Mouse (Mus musculus) left cerebral cortex, adult 9 months (tissue): Measurements from ENCODE around the gene Defb23.

Experiments used
- DNase-seq, 2 experiments: peaks; one replicate each; pipeline ENCODE4 v3.0.0; 2022; ENCODE audit warnings: low spot score in 2 of 2

The Defb23 gene

DNA sequence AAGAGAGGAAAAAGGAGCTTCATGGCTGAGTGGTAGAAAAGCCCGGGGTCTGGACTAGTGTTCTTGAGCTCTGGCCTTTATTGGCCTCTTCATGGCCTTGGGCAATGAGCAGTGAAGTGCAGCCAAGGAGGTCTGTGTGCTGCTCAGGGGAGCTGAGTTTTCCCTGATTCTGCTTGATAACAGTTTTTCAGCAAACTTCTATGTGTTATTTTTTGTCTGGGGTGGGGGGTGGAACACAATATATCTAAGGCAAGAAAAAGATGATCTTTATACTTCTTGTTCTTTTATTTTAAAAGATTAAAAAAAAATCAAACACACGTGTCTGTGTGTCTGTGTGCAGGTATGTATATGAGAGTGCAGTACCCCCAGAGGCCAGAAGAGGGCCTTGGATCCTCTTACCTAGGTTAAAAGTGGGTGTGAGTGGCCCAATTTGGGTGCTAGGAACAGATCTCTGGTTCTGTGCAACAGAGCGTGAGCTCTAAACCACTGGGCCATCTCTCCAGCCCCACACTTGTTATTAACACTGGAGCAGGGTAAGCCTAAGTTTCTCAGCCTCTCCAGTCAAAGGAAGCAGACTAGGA, at the start of gene Defb23:
TSS of gene Defb23 (minus strand) at position 51 of the 581 bp plus-strand sequence.
- no peak for DNase-seq

DNA sequence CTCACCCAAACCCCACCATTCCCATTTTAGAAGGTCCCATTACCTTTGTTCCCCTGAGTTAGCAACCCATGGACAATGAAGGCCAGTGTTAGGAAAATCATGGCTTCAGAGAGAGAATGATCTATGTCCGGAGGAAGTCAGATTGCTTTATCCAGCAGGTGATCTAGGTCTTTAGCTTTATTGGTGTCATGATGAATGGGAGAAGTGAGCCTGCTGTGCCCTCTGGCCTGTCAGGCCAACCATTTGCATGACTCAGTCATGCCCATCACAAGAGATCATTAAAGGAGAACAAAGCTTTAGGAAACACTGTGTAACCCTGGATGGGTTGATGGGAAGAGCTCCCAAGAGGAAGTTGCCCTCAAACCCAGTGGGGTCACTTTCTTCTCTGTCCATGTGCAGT, 47.2 kb upstream of the Defb23 start, which contains the start of gene Defb26:
TSS of gene Defb26 (minus strand) at position 101 of the 400 bp plus-strand sequence.
- no peak for DNase-seq

DNA sequence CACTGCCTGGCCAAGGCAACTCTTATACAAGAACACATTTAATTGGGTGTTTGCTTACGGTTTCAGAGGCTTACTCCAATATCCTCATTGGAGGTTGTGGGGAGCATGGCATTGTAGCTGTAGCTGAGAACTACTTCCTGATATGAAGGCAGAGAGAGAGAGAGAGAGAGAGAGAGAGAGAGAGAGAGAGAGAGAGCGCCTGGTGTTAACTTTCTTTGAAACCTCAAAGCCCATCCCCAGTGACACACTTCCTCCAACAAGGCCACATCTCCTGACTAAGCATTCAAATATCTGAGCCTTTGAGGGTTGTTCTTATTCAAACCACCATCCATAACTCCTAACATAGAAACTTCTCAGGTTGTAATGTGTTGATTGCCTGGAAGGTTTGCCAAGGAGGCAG, 39.5 kb upstream of the Defb23 start:
- no peak for DNase-seq

DNA sequence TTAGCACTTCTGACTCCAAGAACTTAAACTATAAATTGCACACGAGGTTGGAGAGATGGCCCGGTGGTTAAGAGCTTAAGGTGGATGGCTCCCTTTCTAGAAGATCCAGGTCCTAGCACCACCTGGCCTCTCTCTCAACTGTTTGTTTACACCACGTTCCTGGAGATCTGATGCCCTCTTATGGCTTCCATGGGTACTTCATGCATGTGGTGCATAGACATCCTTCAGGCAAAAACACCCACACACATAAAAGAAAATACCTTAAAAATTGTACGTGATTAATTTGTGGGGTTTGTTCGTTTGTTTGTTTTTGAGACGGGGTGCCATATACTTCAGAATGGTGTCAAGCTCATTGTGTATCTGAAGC, 36.4 kb upstream of the Defb23 start:
- DNase-seq: no peak

DNA sequence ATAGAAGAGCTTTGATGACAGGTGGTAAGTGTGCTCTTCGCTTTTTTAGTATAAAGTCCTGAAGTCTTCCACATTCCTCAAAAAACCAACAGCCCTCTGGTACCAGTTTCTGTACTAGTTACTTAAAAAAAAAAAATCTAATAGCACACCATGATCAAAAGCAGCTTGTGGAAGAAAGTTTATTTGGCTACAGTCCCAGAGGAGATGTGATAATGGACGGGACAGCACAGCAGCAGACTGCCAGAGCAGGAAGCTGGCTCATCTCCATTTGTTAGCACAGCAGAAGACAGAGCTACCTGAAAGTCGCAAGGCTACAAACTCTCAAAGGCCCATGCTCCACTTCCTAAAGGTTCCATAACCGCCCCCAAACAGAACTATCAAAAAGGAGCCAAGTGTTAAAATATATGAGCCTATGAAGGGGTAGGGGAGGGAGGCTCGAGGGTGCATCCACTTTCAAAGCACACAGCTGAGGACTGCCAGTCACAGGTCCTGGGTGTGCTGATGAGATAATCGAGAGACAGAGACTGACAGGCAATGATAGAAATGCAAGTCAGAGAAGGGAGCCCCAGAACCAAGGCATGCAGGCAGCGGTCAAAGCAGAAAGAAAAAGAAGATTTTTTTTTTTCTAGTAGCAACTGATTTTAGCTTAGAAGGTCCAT, 35.9 kb upstream of the Defb23 start:
- no peak for DNase-seq

DNA sequence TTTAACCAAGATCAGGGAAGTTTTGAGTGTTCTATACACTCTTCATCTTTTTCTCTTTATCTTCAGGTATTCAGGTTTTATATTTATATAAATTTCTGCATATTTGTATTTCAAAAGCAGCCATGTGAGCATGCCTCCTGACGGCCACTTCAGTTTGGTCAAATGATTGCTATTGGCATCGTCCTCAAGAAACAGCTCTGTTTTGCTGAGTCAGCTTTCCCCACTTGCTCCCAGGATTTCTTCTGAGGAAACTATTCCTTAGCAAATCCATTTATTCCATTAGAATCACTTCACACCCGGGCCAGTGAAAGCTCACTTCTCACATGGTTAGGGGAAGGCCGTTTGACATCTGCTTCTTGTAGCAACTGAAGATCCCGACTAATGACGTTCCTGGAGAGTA, 33.6 kb upstream of the Defb23 start:
- DNase-seq: no peak

DNA sequence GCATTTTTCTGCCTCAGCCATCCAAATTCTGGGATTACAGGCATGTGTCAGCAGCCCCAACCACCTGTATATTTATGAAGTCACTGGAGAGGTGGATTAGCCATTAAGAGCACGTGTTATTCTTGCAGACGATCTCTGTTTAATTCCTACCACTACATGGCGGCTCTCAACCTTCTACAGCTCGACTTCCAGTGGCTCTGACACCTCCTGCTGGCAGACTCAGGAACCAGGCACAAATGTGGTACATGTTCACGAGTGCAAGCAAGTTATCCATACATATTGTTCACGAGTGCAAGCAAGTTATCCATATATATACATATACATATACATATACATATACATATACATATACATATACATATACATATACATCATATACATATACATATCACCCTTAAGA, 28.7 kb upstream of the Defb23 start:
- DNase-seq: no peak

DNA sequence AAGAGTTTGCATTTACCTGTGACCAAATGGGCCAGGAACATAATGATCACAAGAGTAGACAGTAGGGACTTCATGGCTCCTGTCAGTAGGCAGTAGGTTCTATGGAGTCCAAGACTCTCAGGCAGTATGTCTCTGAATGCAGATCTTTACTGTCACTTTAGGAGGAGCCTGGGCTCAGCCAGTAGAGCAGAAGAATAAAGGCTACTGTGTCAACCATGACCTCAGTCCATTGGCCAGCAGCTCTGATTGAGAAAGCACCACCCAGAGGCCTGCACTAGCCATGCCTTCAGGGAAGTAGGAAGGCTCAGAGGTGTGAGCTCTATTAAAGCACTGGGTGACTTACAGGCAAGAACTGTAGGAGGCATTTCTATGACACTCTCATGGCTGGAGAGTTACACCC, 25.6 kb upstream of the Defb23 start, which contains the start of gene Defb22:
TSS of gene Defb22 (minus strand) at position 101 of the 400 bp plus-strand sequence.
- no peak for DNase-seq

DNA sequence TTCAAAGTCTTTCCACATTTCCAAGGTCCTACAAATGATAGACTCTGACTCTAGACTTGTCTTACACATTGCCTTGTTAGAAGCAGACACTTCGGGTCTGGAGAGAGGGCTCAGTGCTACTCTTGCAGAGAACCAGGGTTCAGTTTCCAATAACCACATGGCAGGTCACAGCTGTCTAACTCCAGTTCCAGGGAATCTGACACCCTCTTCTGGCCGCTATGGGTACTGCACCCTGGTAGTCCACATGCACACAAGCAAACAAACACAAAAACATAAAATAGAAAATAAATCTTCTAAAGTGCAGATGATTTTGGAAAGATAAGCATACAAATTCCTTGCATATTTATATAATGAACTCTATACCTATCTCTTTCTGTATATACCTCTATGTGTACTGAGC, 22.6 kb upstream of the Defb23 start:
- no peak for DNase-seq

DNA sequence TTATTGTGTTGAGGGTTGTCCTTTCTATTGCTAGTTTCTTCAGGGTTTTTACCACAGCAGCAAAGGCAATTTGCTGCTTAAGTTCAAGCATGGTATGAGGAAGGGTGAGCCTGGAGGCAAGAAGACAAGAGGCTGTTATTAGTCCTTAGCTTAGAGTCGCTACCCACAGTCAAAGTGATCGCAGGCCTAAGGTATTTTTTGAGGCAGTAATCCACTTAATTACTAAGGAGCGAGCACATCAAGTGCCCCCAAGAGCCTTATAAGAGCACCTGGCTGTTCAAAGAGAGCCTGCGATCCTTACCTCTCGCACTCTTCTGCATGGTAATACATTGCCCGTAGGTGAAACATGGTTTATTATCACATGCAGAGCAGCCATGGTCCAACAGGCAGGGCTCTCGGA, 17.3 kb upstream of the Defb23 start:
- no peak for DNase-seq

DNA sequence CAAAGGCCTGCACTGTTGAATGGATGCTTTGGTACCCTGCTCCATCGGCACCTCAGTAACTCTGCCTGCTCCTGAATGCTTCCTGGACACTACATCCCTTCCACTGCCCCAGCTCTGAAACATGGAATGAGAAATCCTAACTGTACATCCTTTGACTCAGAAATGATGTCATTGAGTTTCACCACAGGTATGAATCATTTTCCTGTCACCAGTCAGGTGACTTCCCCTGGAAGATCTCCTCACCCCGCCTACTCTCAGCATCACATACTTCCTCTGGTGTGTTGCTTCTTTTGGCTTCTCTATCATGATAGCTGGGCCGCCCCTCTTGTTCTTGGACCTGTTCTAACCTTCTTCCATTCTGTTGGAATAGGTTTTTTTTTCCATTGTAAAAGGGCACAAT, 16.5 kb upstream of the Defb23 start:
- no peak for DNase-seq

DNA sequence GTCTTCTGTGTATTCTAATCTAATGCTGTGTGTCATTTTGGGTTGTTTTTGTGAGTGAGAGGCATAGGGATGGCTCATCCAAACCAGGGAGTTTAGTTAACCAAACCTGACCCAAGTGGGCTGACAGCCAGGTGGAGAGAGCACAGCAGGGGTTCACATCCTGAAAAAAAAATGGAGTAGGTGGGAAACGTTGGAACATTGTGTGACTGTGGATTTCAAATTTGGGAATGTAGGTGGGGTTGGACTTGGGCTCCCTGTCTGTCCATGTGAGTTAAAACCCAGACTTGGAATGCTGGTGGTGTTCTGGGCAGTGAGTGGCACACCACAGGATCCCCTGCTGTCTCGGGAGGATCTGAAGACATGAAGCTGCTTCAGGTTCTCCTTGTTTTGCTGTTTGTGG, 12.3 kb upstream of the Defb23 start, which contains the start of gene Defb20:
TSS of gene Defb20 (plus strand) at position 301 of the 400 bp plus-strand sequence.
- no peak for DNase-seq

DNA sequence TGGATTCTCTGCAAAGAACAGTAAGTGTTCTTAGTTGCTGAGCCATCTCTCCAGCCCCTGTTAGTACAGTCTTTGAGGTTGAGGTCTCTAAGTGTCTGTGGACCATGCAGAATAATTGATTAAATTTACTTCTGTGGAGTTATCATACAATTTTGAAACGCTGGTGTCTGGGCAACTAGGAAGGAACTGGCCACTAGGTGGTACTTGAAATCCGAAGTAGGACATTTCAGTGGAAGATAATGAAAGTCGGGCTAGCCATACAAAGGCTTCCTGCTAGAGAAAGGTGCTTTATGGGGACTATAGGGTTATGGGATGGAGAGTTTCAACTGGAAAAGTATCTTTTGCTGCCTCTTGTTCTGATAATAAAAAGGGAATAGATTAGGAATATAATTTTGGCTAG, 8.0 kb upstream of the Defb23 start:
- DNase-seq: no peak

DNA sequence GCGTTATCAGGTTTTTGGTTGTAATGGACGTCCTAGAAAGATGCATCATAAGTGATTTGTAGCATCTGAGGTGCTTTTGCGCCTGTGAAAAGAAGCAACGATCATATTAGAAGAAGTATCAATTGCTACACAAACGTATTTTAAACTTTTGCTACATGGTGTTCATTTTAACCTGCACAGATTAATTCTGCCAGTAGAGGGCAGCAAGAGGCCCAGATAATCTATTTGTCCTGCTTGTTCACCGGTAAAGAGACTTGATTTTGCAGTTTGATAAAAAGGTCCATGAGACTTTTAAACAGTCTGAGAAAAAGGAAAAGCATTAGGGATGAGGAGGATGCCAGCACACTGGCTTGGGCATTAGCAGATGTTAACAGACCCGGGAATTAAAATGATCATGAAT, 6.6 kb upstream of the Defb23 start:
- peak in 1 of 2 experiments; percentile 70 for DNase-seq

DNA sequence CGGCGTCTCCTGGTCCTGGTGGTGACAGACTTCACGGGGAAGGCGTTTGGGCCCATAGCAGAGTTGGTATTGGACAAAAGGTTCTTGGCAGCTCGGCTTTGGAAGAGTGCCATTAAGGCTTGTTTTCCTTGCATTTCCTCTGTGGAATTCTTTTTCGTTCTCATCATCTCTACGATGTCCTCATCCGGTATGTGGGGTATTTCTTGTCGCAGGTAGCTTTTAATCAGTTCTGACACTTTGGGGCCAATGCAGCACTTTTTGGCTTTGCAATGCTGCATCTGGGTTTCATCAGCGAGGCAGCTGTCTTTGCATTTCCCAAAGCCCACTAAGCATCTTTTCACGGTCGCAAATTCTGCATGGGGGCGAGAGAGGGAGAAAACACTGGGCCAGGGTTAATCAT, 5.2 kb downstream of the Defb23 start:
- DNase-seq: no peak

DNA sequence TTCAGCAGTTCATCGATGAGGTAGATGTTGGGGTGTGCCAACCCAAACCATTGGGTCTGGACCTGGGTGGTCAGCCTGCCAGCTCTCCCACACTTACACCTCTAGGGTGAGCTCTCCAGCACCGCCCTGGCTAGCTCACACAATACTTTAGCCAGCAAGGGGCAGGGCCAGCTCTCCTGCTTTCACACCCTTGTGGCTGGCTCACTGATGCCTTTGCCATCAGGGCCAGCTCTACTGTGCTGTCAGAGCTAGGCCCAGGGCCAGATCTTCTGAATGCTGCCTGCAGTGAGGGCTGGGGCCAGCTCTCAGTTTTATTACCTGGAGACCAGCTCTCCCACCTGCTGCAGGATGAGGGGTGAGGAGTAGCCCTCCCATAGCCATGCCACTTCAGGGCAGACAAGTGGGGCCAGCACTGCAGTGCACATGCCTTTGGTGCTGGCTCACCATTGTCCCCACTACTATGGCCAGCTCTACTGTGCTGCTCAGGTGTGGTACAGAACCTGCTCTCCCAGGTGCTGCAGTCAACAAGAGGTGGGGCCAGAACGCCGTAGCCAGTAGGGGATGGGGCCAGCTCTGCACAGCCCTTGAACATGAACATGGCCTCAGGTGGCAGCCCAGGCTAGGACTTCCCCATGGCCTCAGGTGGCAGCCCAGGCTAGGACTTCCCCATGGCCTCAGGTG, 12.2 kb downstream of the Defb23 start:
- DNase-seq: no peak

DNA sequence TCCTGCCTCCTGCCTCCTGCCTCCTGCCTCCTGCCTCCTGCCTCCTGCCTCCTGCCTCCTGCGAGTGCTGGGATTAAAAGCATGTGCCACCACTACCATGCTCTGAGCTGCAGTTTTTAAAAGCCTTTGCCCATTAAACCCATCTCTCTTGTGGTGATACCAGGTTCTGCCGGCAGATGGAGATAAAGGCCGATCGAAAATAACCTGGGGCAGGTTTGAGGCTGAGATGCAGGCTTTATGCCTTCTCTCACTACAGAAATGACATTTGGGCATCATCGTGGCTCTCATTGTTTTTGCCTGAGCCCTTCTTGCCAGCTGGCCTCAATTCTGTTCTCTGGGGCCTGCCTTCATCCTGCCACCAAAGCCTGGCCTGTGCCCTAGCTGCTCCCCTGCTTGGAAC, 14.2 kb downstream of the Defb23 start:
- peak in 1 of 2 experiments; percentile 73 for DNase-seq

DNA sequence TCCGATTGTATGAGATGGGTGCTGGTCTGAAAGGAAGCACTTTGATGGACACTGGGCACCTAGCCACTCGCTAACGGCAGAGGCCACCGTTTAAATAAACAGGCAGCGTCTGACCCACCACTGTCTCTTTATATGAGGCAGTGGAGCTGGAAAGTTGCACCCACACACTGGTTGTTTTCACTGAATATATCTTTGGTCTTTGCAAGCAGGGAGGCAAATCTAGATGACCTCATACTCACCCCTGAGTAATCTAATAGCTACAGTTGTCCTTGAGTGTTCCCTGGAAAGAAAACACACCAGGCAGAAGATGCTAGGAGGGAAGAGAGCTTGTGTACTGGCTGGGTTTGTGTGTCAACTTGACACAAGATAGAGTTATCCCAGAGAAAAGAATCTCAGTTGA, 17.0 kb downstream of the Defb23 start:
- no peak for DNase-seq

DNA sequence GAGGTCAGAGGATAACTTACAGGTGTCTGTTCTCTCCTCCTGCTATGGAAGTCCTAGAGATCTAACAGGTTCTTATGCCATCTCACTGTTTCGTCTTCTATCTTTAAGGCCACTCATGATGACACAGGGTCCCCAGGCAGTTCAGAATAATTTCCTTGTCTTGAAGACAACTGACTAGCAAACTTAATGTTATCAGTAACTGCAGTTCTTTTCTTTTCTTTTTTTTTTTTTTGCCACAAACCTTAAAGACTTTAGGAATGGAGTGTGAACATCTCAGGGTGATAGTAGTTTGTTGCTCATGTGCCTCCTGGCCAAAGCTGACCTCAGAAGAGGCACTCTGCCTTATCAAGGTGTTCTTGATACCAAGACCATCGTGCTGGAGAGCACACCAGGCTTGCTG, 17.8 kb downstream of the Defb23 start:
- no peak for DNase-seq

DNA sequence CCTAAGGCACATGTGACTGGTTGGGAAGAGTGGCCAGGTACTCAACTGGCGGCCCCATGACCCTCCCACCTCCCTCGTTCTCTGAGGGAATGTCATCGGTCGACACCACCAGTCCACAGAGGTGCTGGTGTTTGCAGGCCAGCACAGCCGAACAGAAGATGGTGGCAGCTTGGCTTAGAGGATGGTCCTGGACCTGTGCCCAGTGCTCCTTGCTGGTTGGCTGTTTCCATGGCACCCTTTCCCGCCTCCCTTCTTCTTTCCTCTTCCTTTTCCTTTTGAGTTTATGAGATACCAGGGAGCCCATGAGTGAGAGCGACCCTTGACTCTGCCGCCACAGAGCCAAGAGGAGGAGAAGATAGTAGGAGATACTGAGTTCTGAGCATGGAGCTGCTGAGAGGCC, 21.1 kb downstream of the Defb23 start:
- DNase-seq: no peak

DNA sequence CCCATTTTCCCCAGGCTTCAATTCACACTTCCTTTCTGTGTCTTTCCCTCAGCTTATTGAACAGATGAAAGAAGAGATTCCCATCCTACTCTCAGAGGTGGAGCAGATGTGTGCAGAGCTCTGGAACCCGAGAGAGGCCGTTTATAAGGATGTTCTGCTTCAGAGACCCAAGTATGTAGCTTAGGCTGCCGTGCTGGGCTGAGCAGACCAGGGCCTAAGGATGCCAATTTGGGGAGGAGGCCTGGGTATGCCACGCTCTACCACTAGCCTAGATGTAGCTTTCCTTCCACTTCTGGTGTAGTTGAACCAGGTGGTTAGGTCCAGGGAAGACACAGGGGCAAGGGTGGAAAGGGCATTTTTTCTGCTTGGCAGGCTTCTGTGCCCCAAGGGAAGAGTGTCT, 22.1 kb downstream of the Defb23 start:
- DNase-seq: no peak

DNA sequence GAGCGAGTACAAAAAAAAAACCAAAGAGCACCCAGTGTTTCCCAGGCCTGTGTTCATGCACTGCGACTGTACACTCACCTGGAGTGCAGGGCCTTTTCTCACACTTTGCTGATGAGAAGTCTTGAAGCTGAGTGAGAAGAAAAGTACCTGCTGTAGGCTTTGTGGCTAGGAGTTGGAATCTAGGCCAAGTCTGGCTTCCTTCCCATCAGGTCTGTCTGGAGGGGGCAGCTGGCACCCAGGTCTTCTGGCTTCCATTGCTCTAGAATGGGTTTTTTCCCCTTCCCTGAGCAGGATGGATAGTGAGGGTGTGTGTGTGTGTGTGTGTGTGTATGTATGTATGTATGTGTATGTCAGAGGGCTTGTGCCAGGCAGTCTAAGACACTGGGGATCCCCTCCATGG, 24.6 kb downstream of the Defb23 start:
- no peak for DNase-seq

DNA sequence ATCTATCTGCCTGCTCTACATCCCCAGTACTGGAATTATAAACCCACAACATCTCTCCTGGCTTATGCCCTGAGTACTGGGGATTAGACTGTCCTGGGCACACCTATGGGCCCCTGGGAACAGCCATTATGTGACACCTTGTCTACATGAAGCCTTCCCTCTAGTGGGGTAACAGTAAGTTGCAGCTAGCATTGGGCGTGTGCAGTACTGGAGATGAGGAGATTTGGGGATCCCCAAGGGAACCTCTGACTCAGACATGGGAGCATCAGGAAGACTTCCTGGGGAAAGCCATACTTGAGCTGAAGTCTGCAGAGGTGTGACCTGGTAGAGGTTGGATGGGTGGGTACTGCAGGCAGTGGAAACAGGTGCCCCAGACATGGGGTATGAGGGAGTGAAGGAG, 25.5 kb downstream of the Defb23 start:
- DNase-seq: no peak
